Mouse (Mus musculus) large intestine, adult 2 months (tissue): ENCODE data around the gene Zwilch. TPM values are rescaled to one million over a fixed set of nuclear protein-coding genes. Genes with fewer than 3 reads are reported as not detected.
A peak's percentile ranks its signal among the peaks of the same experiment; 100 is the strongest.
"Not testable (repeated sequence)": the region's sequence is repeated elsewhere in the genome, so short reads cannot be mapped to it uniquely, and the experiment has no call there.

Experiments used
- DNase-seq: peaks from one replicate; pipeline ENCODE4 v3.0.0-alpha.2; 2012; ENCODE audit warnings: low read depth, low spot score
- WGBS: fragments of 180-500 bp; shearing (Covaris S2); methylation state at CpG from one replicate; pipeline ENCODE4 v1.1.7; 2018; 5-methylcytosine and 5-hydroxymethylcytosine counted together
- polyA plus RNA-seq: library from polyadenylated mRNA; depleted of rRNA; stranded (reverse); fragments of >200 nt; gene quantifications from 2 replicates; pipeline ENCODE4 v1.2.3, GENCODE M21; 2012; rRNA removed

Zwilch gene
- 3.2 and 7.8 TPM in 2 replicates for polyA plus RNA-seq

DNA sequence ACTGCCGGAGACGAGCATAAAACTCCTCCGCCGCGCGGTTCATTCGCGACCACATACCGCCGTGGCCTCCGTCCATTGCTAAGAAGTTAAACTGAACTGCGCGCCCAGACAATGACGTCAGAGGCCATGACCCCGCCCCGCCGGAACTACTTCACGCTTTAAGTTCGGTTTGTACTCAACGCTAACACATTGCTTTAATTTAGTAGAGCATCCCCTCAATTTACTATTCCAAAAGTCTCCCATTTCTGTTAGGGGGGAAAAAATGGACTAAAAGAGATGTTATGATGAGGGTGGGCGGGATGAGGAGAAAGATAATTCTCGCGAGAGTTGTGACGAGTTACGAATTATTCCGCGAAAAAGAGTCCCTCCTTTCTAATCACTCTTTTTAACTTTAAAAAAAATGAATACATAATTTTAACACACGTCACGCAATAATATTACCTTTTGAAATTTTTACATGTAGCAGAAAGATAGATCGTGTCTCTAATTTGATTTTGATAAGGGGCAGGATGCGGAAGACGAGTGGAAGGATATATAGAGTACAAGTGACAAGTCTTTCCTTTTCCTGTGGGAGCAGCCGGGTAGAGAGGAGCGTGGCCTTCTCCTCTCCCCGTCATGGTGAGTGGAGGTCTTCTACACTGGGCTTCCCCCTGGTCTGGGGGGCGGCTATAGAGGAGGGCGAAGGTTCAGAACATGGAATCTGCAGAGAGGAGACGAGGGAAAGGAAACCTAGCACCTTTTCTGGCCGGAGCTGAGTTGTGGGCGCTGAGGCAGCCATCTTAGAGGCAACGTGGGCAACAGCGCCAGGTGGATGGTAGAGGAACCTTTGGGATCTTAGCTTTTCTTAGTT lies at the start of gene Zwilch, which contains the start of gene Rpl4:
Zwilch (minus strand) TSS at position 289 of the 850 bp plus-strand sequence.
Rpl4 (plus strand) TSS at position 560 of the 850 bp plus-strand sequence.
- DNase-seq, result peak; percentile 48
- under 1% methylated on average over 42 of the region's 42 CpGs for WGBS

DNA sequence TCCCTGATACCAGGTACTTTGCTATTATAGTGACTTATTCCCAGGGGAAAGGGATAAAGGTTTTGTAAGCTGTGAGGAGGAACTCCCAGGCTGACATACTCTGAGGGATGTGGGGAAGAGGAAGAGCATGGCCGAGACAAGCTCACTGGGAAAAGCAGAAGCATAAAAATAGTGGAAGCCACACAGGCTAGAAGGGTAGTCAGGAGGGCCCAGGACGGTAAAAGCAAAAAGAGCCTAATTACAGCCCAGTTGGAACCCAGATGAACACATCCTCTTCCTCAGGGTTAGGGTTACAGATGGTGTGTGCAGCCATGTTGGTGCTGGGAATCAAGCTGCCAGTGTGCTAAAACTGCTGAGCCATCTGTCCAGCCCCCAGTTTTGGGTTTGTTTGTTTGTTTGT lies 49.2 kb upstream of the Zwilch start:
- no peak for DNase-seq
- WGBS, result 74% methylated on average over 2 of the region's 2 CpGs

DNA sequence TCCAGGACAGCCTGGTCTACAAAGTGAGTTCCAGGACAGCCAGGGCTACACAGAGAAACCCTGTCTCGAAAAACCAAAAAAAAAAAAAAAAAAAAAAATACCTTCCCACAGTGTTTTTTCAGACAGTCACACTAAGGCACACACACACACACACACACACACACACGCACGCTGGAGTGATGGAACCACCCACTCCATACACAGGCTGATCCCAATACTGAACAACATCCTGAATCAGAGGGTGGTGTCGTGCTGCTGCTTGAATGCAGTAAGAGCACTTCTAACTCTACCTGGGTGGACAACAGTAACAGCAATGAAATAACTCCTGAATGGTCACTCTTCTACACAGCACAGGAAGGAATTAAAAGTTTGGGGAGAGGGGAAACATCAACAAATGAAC lies 48.6 kb upstream of the Zwilch start:
- no peak for DNase-seq
- 69% methylated on average over 4 of the region's 4 CpGs for WGBS

DNA sequence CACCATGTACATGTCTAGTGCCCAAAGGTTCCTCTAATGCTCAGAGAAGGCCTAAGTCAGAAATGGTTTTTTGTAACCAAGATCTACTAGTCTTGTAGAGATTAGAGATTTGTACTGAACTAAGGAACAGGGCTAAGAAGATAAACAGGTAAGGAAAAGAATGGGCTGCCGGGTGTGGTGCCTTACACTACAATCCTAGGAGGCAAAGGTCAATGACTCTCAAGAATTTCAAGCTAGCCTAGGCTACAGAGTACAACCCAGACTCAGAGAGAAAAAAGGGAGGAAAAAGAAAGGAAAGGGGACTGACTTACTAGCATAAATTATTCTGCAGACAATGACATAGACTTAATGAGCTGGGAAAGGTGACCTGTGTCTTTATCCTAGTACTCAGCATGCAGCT lies 47.7 kb upstream of the Zwilch start:
- 35% methylated on average over 1 of the region's 1 CpGs for WGBS
- no peak for DNase-seq

DNA sequence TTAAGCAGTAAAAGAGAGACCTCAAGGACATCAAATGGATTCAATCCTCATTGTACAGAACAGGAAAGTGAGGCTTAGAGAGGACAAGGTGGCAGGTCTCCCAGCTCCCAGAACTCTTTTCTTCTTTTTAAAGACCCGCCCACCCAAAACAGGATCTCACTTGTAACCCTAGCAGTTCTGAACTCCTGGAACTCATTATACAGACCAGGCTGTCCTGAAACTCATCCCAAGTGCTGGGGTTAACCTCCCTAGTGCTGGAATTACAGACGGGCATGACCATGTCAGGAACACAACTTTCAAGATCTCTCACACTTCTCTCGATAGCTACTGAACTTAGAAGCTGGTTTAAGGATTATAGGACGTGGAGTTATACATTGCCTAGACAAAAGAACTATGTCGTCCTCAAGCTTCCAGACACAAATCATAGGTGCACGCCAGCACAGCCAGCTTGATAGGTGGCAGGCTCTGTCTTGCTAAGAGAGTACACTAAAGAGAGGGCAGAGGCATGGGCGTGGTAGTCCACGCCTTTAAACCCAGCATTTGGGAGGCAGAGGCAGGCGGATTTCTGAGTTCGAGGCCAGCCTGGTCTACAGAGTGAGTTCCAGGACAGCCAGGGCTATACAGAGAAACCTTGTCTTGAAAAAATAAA lies 47.0 kb upstream of the Zwilch start:
- no peak for DNase-seq
- 81% methylated on average over 10 of the region's 10 CpGs for WGBS

DNA sequence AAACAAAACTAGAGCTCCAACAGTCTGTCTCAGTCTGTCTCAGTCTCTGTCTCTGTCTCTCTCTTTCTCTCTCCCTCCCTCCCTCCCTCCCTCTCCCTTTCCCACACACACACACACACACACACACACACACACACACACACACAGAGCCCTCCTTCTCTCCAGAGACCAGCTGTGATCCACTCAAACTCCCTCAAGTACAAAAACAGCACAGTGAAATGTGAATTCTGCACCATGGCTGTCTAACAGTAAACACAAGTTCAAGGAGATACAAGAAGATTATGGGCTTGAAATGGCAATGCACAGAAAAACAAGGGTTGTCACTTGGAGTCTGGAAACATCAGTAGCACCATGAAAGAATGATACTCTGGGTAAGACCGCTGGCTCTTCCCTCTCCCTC lies 46.4 kb upstream of the Zwilch start:
- 86% methylated on average over 1 of the region's 1 CpGs for WGBS
- DNase-seq, result no peak

DNA sequence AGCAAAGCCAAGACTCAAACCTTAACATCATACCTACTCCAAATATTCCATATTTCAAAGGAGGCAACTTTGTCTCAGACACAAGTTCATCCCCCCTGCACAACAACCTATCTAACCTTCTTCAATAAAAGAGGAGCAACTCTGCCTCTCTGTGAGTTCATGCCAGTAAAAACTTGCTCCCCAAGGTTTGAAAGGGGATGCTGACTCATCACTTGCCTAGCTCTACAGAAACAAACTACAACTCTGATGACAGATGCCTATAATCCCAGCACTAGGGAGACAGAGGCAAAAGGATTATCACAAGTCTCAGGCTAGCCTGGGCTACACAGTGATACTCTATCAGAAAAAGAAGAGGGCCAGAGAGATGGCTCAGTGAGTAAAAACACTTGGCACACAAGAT lies 45.0 kb upstream of the Zwilch start:
- DNase-seq, result no peak

DNA sequence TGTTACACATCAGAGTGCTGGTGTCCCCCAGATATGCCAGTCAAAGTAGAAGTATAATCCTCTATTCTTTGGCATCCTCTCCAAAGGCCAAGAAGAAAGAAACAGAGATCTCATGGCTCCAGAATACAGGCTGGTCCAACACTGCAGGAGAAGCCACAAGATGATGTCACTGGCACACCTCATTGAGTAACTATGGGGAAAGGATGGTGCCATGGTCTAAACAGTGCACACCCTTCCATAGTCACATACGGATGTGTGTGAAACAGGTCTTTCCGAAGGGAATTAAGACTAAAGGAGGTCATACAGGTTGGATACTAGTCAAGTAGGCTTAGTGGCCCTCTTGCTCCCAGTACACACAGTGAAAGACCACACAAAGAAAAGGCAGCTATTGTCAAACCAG lies 43.7 kb upstream of the Zwilch start:
- DNase-seq, result no peak
- 66% methylated on average over 2 of the region's 2 CpGs for WGBS

DNA sequence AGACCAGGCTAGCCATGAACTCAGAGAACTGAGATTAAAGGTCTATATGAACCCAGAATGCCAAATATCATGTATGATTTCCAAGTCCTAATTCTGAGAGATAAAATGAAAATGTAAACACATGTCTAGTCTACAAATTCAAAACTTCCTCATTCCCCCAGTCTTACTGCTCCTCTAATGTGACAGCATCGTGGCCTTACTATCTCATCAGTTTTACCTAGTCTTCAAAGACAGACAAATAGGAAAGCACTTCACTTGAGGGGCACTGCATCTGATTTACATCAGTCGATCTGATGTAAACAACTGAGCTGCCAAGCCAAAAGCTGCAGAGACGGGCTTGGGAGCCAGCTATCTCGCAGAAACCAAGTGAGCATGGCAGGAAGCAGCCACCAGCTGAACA lies 43.2 kb upstream of the Zwilch start:
- WGBS, result 57% methylated on average over 4 of the region's 4 CpGs
- DNase-seq, result no peak

DNA sequence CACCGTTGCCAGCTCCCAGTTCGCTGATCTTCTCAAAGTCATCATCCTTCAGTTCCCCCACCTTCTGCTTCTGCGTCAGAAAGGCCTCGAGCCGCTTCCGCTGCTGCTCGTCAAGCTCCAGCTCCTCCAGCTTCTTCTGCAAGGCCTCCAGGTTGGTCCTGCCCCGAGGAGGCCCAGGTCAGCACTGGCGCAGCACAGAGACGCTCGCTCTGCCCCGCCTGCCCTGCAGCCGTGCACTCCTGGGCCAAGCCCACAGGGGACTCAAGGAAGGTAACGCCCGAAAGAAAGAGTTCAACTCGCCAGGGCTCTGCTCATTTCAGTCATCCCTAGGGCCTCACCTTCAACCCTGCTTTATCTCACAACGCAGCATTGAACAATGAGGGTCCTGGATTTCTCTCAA lies 41.5 kb upstream of the Zwilch start:
- no peak for DNase-seq
- WGBS, result 57% methylated on average over 17 of the region's 17 CpGs

DNA sequence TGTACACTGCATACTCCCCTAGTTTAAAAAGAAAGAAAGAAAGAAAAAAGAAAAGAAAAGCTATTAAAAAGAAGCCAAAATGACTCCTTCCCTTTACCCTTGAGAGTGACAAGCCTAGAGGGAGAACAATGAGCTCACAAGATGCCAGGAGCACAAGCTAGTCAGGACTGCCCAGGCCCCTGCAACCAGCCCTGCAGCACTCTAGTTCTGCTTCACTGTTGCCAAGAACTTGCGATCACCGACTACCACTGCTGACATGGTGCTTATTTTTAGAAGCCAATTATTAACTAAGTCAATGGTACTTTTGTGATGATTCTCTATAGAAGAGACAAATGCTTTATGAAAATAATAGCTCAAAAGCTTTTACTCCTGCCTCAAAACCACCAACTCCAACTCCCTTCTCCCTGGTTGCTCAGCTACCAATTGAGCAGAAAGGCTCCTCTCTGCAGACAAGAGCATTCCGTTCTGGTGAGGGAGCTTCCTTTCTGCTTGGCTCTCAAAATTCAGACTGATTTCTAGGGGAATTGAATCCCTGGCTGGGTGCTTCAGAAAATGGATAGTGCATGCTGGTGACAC lies 34.7 kb upstream of the Zwilch start:
- no peak for DNase-seq
- WGBS, result 78% methylated on average over 3 of the region's 3 CpGs

DNA sequence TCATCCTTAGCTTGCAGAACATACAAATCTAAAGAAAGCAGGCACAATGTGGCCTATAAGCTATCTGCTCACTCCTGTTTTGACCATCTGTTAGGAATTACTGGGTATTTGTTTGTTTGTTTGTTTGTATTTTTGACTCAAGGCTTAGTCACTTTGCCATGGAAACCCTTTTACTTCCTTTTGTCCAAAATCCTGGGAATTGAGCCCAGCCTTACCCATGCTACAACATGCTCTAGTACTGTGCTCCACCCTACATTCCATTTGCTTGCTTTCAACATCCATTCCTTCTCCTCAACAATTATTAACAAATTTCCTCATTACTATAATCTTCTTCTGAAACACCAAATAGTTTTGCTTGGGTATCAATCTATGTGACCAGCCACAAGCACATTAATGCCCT lies 30.0 kb upstream of the Zwilch start:
- DNase-seq, result no peak

DNA sequence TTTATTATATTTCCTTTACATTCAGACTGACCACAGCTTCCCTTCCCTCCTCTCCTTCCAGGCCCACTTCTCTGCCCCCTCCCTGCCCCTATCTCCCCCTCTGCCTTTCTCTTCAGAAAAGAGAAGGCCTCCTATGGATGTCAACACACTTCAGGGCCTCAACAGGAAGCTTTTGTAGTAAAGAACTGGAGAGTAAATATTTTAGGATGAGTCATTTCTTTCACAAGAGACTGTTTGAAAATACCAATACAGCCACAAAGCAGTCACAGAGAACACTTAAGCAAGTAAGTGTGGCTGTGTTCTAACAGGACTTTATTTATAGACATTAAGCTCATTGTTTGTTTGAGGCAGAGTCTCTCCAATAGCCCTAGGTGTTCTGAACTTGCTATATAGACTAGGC lies 29.4 kb upstream of the Zwilch start:
- no peak for DNase-seq

DNA sequence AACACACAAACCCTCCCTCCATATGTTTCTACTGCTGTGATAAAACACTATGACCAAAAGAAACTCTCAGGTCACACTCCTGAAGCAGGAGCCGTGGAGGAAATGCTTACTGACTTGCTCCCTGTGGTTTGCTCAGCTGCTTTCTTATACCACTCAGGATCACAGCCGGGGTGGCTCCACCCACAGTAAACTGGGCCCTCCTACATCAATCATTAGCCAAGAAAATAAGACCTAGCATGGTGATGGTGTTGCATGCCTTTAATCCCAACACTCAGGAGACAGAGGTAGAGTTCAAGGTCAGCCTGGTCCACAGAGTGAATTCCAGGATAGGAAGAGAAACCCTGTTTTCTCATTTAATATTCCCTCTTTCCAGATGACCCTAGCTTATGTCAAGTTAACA lies 27.0 kb upstream of the Zwilch start:
- DNase-seq, result no peak

DNA sequence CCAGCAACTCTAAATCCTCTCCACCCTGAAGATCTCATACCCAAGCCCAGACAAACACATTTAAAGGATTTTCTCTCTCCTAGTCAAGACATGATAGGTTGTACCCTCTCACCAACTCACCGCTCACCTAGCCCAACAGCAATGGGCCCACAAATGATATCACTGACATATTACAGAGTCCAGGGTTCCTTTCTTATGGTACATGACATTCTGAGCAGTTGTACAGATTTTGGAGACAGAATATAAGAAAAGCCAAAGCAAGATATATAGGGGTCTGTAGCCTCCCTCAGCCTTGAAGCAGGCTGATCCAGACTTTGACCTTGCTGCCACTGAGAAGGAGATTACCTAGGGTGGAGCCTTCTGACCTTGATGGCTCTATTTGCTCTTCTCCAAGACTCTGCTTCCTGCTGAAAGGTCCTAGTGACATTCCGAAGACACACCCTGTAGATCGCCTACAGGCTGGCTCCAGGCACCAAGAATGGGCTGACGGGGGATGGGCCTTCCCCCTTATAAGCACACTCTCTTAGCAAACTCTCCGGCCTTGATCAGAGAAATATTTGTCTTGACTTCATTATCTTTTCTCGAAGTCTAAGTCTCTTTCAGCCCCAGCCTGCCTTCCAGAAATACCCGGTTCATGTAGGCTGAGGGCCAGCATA lies 26.0 kb upstream of the Zwilch start:
- 50% methylated on average over 7 of the region's 7 CpGs for WGBS
- not testable (repeated sequence) for DNase-seq

More for the DNA sequence above, 27.0 kb upstream of the Zwilch start:
- 27% methylated on average over 2 of the region's 2 CpGs for WGBS

DNA sequence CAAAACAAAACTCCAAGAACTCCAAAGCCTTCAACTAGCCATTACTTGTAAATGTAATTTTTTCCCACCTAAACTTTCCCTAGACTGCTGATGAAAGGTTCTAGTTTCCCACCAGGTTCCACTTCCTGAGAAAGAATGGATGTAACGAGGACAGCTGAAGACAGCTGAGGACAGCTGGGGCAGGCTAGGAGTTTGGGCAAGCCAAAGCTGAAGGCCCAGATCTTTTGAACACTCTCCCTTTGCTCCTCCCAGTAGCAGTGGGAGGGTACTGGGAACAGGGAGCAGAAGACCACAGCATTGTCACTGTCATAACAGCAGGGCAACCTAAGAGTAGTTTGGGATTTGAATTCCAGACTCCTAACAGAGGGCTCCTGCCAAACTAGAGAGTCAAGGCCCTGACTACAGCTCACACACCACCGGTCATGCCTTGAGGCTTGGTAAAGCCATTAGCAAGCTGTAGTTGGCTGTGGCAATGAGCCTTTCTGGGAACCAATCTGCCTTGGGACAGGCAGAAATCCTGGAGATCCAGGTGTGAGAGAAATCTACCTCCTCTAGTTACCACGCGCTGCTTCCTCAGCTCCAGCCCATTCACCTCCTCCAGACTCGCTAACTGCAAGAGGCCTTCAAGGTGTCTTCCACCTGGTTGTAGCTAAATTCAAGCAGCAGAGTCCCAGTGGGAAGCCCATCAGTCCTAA lies 25.3 kb upstream of the Zwilch start:
- 86% methylated on average over 5 of the region's 5 CpGs for WGBS
- DNase-seq, result no peak

DNA sequence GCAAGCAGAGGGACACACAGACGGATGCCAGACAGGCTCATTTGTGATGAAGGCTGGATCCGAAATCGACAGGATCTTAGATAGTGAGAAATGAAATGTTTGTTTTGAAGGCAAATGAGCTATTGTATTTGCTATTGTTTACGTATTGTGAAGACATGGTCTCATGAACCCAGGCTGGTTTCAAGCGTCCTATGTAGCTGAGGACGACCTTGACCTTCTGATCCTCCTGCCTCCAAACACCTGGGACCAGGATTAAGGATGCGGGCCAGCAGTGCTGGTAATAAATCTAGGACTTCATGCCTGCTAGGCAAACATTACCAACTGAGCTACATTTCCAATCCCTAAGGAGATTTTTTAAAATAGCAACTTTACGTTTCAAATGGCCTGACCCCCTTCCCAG lies 24.6 kb upstream of the Zwilch start:
- DNase-seq, result no peak
- WGBS, result 86% methylated on average over 8 of the region's 8 CpGs

DNA sequence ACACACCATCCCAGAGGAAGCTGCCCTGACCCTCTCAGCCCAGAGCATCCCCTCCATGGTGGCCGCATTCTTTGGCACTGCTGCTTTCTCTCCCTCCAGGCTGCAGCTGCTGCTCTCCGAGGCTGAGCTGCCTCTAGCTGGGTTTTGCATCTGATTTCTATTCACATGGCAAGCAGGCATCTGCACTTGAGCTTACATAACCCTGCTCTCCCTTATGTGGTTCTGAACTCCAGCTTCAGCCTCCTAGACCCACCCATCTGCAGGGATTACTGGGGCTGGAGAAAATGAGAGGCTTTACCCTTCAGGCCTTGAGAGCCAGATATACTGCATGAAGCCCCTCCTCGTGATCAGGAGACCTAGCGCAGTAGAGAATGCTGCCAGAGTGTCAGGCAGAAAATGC lies 22.6 kb upstream of the Zwilch start:
- 82% methylated on average over 4 of the region's 4 CpGs for WGBS

DNA sequence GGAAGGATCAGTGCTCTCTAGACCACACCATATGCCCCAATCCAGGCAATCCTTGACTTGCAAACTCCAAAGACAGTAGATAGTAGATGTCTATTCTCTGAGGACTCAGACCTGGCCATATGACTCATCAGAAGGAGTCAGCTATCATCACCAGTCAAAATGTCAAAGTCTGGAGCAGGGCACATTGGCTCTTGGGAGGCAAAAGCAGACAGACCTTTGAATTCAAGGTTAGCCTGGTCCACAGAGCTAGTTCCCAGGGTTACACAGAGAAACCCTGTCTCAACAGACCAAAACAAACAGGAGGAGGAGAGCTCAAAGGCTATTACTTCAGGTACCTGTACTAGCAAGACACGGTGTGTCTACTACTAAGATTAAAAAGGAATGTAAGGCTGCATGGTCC lies 21.0 kb upstream of the Zwilch start:
- 79% methylated on average over 1 of the region's 1 CpGs for WGBS
- no peak for DNase-seq

More for the DNA sequence above, 22.6 kb upstream of the Zwilch start:
- DNase-seq, result no peak
